Comparison of ENCODE assay signal across 16 mouse cellular contexts in the genomic region with DNA sequence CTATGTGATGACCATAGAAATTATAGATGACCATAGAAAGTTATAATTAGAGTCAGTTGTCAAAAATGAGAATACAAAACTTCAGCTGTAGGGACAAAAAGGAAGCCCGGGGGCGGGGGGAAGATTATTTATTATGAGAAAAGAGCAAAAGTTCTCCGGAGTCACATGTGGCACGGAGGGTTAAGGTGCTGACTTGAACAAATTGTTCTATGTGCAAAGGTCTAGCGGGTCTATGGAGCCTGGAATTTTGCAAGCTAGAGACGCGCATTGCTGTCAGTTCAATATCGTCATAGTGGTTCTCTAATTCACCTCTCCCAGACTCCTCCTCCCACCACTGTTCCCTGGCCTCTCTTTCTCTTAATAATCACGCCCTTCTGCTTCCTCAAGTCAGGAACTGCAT. TPM values are rescaled to one million over a fixed set of nuclear protein-coding genes. Genes with fewer than 3 reads are reported as not detected.
DNase-seq lines count a peak whose midpoint lies in the region; ATAC-seq and TF ChIP-seq lines count a peak whose summit lies in the region.
"Had no signal": no experiment of that assay in that cellular context is flagged by ENCODE, and none has a peak within 500 bp of the region (broad histone marks: within the 10 kb centered on the region; RNA-seq: fewer than 3 reads in every experiment).

No protein-coding gene starts in this region.

- TF ChIP-seq CTCF in intestine, postnatal 0 days (IDR thresholded peaks at IDR 0.05; ENCODE audit: low read depth): no peak

- H3K4me2 ChIP-seq in intestine, embryonic 14.5 days (ENCODE audit: low read length): peak overlapping the region; percentile 37; the same call in 1 of the 2 replicates
- H3K4me2 ChIP-seq in intestine, postnatal 0 days (replicated peaks; ENCODE audit: low read depth): no peak overlapping the region
- peak overlapping the region; percentile 44 for H3K4me2 ChIP-seq in lung, embryonic 15.5 days
- H3K4me2 ChIP-seq: forebrain, embryonic 13.5 days; midbrain, embryonic 12.5 days had no signal

- no peaks in the 10 kb centered on the region for H3K36me3 ChIP-seq in intestine, embryonic 14.5 days (ENCODE audit: control insufficient read depth, insufficient read depth, low read length)
- no peaks in the 10 kb centered on the region for H3K36me3 ChIP-seq in intestine, postnatal 0 days (ENCODE audit: control insufficient read depth, insufficient read depth)
- H3K36me3 ChIP-seq in lung, embryonic 15.5 days: no peaks in the 10 kb centered on the region
- H3K36me3 ChIP-seq: heart, embryonic 12.5 days; midbrain, embryonic 12.5 days had no signal

- intact Hi-C loops in left cerebral cortex, postnatal 36 days (cut with DNase I): loop anchor here (10.0 kb wide), 2 partner anchors 855 to 965 kb away; no protein-coding TSS in a partner anchor

- 0 out of 2 replicates have a peak, but pooled peaks cover 3% of the 10 kb centered on the region for H3K4me1 ChIP-seq in intestine, embryonic 14.5 days (replicated peaks; ENCODE audit: control insufficient read depth, insufficient read depth, low read length)
- H3K4me1 ChIP-seq in intestine, postnatal 0 days (replicated peaks; ENCODE audit: control insufficient read depth, insufficient read depth, low read length): no peaks in the 10 kb centered on the region
- H3K4me1 ChIP-seq in lung, embryonic 15.5 days: no peaks in the 10 kb centered on the region
- H3K4me1 ChIP-seq: forebrain, embryonic 13.5 days; heart, embryonic 12.5 days had no signal

- no peak for ATAC-seq in intestine, embryonic 14.5 days (replicated peaks; ENCODE audit: low FRiP score, low TSS enrichment, low read depth)
- no peak for ATAC-seq in intestine, postnatal 0 days
- ATAC-seq in lung, embryonic 15.5 days (ENCODE audit: borderline replicate concordance, extremely low read depth, low FRiP score, low TSS enrichment): no peak
- no peak for ATAC-seq in granulocyte monocyte progenitor cell, adult 5-6 weeks (replicated peaks; ENCODE audit: poor library complexity, severe bottlenecking)
- ATAC-seq: activated CD4-positive, CD25-positive, alpha-beta regulatory T cell, adult 4 months; inflammation-experienced regulatory T-cells, adult 6 months had no signal

- no peaks in the 10 kb centered on the region for H3K9me3 ChIP-seq in intestine, embryonic 14.5 days (ENCODE audit: control insufficient read depth, low read length)
- no peaks in the 10 kb centered on the region for H3K9me3 ChIP-seq in intestine, postnatal 0 days (ENCODE audit: control insufficient read depth)
- no peaks in the 10 kb centered on the region for H3K9me3 ChIP-seq in lung, embryonic 15.5 days
- H3K9me3 ChIP-seq: forebrain, embryonic 13.5 days; heart, embryonic 12.5 days; midbrain, embryonic 12.5 days had no signal

- no peak overlapping the region for H3K4me3 ChIP-seq in intestine, embryonic 14.5 days (ENCODE audit: low read depth, low read length)
- H3K4me3 ChIP-seq in intestine, postnatal 0 days (ENCODE audit: low read depth, low read length): no peak overlapping the region
- no peak overlapping the region for H3K4me3 ChIP-seq in lung, embryonic 15.5 days
- H3K4me3 ChIP-seq: forebrain, embryonic 13.5 days; heart, embryonic 12.5 days; midbrain, embryonic 12.5 days had no signal

- 58% methylated on average over 9 of the region's 9 CpGs for WGBS in intestine, embryonic 14.5 days
- 65% methylated on average over 9 of the region's 9 CpGs for WGBS in intestine, postnatal 0 days
- 38% methylated on average over 9 of the region's 9 CpGs for WGBS in lung, embryonic 15.5 days

- DNase-seq in intestine, embryonic 14.5 days (ENCODE audit: low spot score): no peak
- DNase-seq in lung, postnatal 4 days: no peak
- peak; percentile 76 for DNase-seq in kidney, adult 9 months
- peak; percentile 65 to 66 for DNase-seq in kidney, postnatal 36 days
- no peak for DNase-seq in left cerebral cortex, postnatal 36 days (ENCODE audit: low spot score in 2 of 2)

- no peaks in the 10 kb centered on the region for H3K27me3 ChIP-seq in intestine, embryonic 14.5 days (replicated peaks; ENCODE audit: control insufficient read depth, insufficient read depth, low read length)
- H3K27me3 ChIP-seq in intestine, postnatal 0 days (replicated peaks; ENCODE audit: control insufficient read depth, insufficient read depth, low read length): no peaks in the 10 kb centered on the region
- H3K27me3 ChIP-seq in lung, embryonic 15.5 days: peaks cover 11% of the 10 kb centered on the region; the same call in 1 of the 2 replicates
- H3K27me3 ChIP-seq: forebrain, embryonic 13.5 days; midbrain, embryonic 12.5 days had no signal

- no peak overlapping the region for H3K9ac ChIP-seq in intestine, embryonic 14.5 days (ENCODE audit: low read length)
- no peak overlapping the region for H3K9ac ChIP-seq in intestine, postnatal 0 days (ENCODE audit: low read depth, low read length)
- no peak overlapping the region for H3K9ac ChIP-seq in lung, embryonic 15.5 days
- H3K9ac ChIP-seq: forebrain, embryonic 13.5 days; heart, embryonic 12.5 days; midbrain, embryonic 12.5 days had no signal

- no peak overlapping the region for H3K27ac ChIP-seq in intestine, embryonic 14.5 days (ENCODE audit: low read depth)
- H3K27ac ChIP-seq in intestine, postnatal 0 days (ENCODE audit: low read depth, low read length): no peak overlapping the region
- no peak overlapping the region for H3K27ac ChIP-seq in lung, embryonic 15.5 days
- H3K27ac ChIP-seq: forebrain, embryonic 13.5 days; macrophage; midbrain, embryonic 12.5 days had no signal

RNA-seq across cellular contexts. Expression of gene Pik3c2g, which starts 2.8 kb away (rescaled TPM):
- polyA plus RNA-seq in intestine, embryonic 14.5 days (2014; fragmentation: Nextera tagmentation; extraction: Ambion mirVana): 0.68 and 0.94 TPM in 2 replicates
- 0.22 and 0.35 TPM in 2 replicates for polyA plus RNA-seq in intestine, postnatal 0 days (2015; fragmentation: Nextera tagmentation; extraction: Ambion mirVana)
- polyA plus RNA-seq in lung, embryonic 15.5 days (2015; fragmentation: Nextera tagmentation; extraction: Ambion mirVana): 1.7 and 1.9 TPM in 2 replicates
- total RNA-seq in granulocyte monocyte progenitor cell, adult 5-6 weeks (2014; fragmentation: Nextera tagmentation): not detected in 2 replicates
- not detected in 2 replicates for total RNA-seq in granulocyte monocyte progenitor cell, adult 5-6 weeks (2017)
- under 1 TPM; 0.12 to 0.25 TPM for total RNA-seq in left cerebral cortex, postnatal 36 days (2021)
- total RNA-seq: gastrocnemius, postnatal 36 days; heart, postnatal 4 days had no signal
- polyA plus RNA-seq: activated CD4-positive, CD25-positive, alpha-beta regulatory T cell, adult 4 months; macrophage had no signal

Comparison
In these comparisons a context has a peak if more than half of its experiments do, and no peak if none do; other contexts are left out.
1. DNase-seq: peak in kidney, adult 9 months (single experiment) and kidney, postnatal 36 days (2 of 2); none in intestine, embryonic 14.5 days (single experiment), lung, postnatal 4 days (0 of 2) and left cerebral cortex, postnatal 36 days (0 of 2).